Mouse (Mus musculus) stomach, embryonic 15.5 days (tissue): ENCODE measurements around the gene Nat8f3. TPM values are rescaled to one million over a fixed set of nuclear protein-coding genes. Genes with fewer than 3 reads are reported as not detected.
"Not testable (repeated sequence)": the region's sequence is repeated elsewhere in the genome, so short reads cannot be mapped to it uniquely, and the experiment has no call there.

ENCODE experiments used
- ATAC-seq: fragments of 200-750 bp; cut with Nextera tagmentation; 2 replicates; pipeline ENCODE4 v1.8.0; 2017; ENCODE audit warnings: low read depth, moderate number of reproducible peaks, moderate TSS enrichment; ENCODE audit not compliant: insufficient read depth, low FRiP score
- H3K27ac ChIP-seq: fragments of 300-500 bp; sonication (generic); 2 replicates; pipeline ENCODE4 v1.5.1; 2015; ENCODE audit warnings: mild to moderate bottlenecking, inconsistent platforms
- H3K27me3 ChIP-seq: fragments of 300-500 bp; sonication (generic); replicated peaks from 2 replicates; pipeline ENCODE4 v1.6.1; 2015; ENCODE audit warnings: inconsistent platforms
- H3K36me3 ChIP-seq: fragments of 300-500 bp; sonication (generic); 2 replicates; pipeline ENCODE4 v1.6.1; 2015; ENCODE audit warnings: inconsistent platforms
- H3K4me1 ChIP-seq: fragments of 300-500 bp; sonication (generic); 2 replicates; pipeline ENCODE4 v1.6.1; 2015; ENCODE audit warnings: inconsistent platforms
- H3K4me2 ChIP-seq: fragments of 300-500 bp; sonication (generic); 2 replicates; pipeline ENCODE4 v1.6.1; 2015; ENCODE audit warnings: mild to moderate bottlenecking, inconsistent platforms
- H3K4me3 ChIP-seq: fragments of 300-500 bp; sonication (generic); replicated peaks from 2 replicates; pipeline ENCODE4 v1.5.1; 2015; ENCODE audit warnings: inconsistent platforms
- H3K9ac ChIP-seq: fragments of 300-500 bp; sonication (generic); 2 replicates; pipeline ENCODE4 v1.6.1; 2015; ENCODE audit warnings: inconsistent platforms
- H3K9me3 ChIP-seq: fragments of 300-500 bp; sonication (generic); 2 replicates; pipeline ENCODE4 v1.6.1; 2016; ENCODE audit warnings: inconsistent platforms
- WGBS: fragments of 180-500 bp; shearing (Covaris S2); methylation state at CpG from one replicate; pipeline ENCODE4 v1.1.7; 2015; 5-methylcytosine and 5-hydroxymethylcytosine counted together
- polyA plus RNA-seq: library from polyadenylated mRNA; unstranded; fragments of >200 nt; fragmentation: Nextera tagmentation; extraction: Ambion mirVana; gene quantifications from 2 replicates; pipeline ENCODE4 v1.2.1, GENCODE M21; 2015

The Nat8f3 gene
- 0.08 TPM in 1 of 2 replicates, not detected in the other for polyA plus RNA-seq

GRCm38 (mm10) chr6:85765532-85765931 is at the start of gene Nat8f3:
Gene Nat8f3 (minus strand): TSS chr6:85765754.
- H3K4me3 ChIP-seq, ATAC-seq, H3K4me2 ChIP-seq, H3K9ac ChIP-seq, H3K36me3 ChIP-seq, H3K27ac ChIP-seq, H3K27me3 ChIP-seq, H3K9me3 ChIP-seq, H3K4me1 ChIP-seq: not testable (repeated sequence)
- WGBS: 62% methylated on average over 13 of the region's 13 CpGs

- no peak overlapping the region for H3K9ac ChIP-seq
- no peaks in the 10 kb centered on the region for H3K27me3 ChIP-seq
- no peak overlapping the region for H3K27ac ChIP-seq
- no peak overlapping the region for H3K4me2 ChIP-seq
- no peak overlapping the region for H3K4me3 ChIP-seq
- no peaks in the 10 kb centered on the region for H3K36me3 ChIP-seq
- no peaks in the 10 kb centered on the region for H3K9me3 ChIP-seq
- 87% methylated on average over 2 of the region's 2 CpGs for WGBS
- no peak for ATAC-seq
- H3K4me1 ChIP-seq: no peaks in the 10 kb centered on the region
Measured at GRCm38 (mm10) chr6:85813339-85813738, 47.8 kb upstream of the Nat8f3 start.

GRCm38 (mm10) chr6:85810942-85811537 is 45.5 kb upstream of the Nat8f3 start:
- H3K4me2 ChIP-seq, H3K4me1 ChIP-seq, ATAC-seq, H3K9me3 ChIP-seq, H3K9ac ChIP-seq, H3K4me3 ChIP-seq, H3K36me3 ChIP-seq, H3K27ac ChIP-seq, H3K27me3 ChIP-seq: not testable (repeated sequence)
- WGBS: 54% methylated on average over 3 of the region's 3 CpGs

GRCm38 (mm10) chr6:85810514-85810913 is 45.0 kb upstream of the Nat8f3 start:
- not testable (repeated sequence) for H3K27me3 ChIP-seq, H3K4me2 ChIP-seq, H3K9ac ChIP-seq, H3K4me1 ChIP-seq, H3K36me3 ChIP-seq, H3K27ac ChIP-seq, ATAC-seq, H3K4me3 ChIP-seq, H3K9me3 ChIP-seq
- WGBS: 83% methylated on average over 3 of the region's 3 CpGs

GRCm38 (mm10) chr6:85809784-85810183 is 44.2 kb upstream of the Nat8f3 start:
- H3K4me3 ChIP-seq, H3K4me1 ChIP-seq, H3K27ac ChIP-seq, H3K9ac ChIP-seq, ATAC-seq, H3K27me3 ChIP-seq, H3K36me3 ChIP-seq, H3K4me2 ChIP-seq, H3K9me3 ChIP-seq: not testable (repeated sequence)
- WGBS: 60% methylated on average over 3 of the region's 3 CpGs

- not testable (repeated sequence) for H3K4me2 ChIP-seq, H3K4me3 ChIP-seq, H3K4me1 ChIP-seq, ATAC-seq, H3K27me3 ChIP-seq, H3K9ac ChIP-seq, H3K36me3 ChIP-seq, H3K27ac ChIP-seq, H3K9me3 ChIP-seq
- 65% methylated on average over 5 of the region's 5 CpGs for WGBS
Measured at GRCm38 (mm10) chr6:85803180-85803579, 37.6 kb upstream of the Nat8f3 start.

- not testable (repeated sequence) for H3K36me3 ChIP-seq, H3K4me3 ChIP-seq
Measured at GRCm38 (mm10) chr6:85763127-85764070, 2.2 kb downstream of the Nat8f3 start.

GRCm38 (mm10) chr6:85762678-85763077 is 2.9 kb downstream of the Nat8f3 start:
- H3K27me3 ChIP-seq, H3K4me1 ChIP-seq, ATAC-seq, H3K4me2 ChIP-seq, H3K9me3 ChIP-seq, H3K4me3 ChIP-seq, H3K27ac ChIP-seq, H3K36me3 ChIP-seq, H3K9ac ChIP-seq: not testable (repeated sequence)
- WGBS: 57% methylated on average over 2 of the region's 2 CpGs

More at GRCm38 (mm10) chr6:85763127-85764070, 2.2 kb downstream of the Nat8f3 start:
- ATAC-seq, H3K4me1 ChIP-seq, H3K9me3 ChIP-seq, H3K27me3 ChIP-seq, H3K4me2 ChIP-seq, H3K9ac ChIP-seq, H3K27ac ChIP-seq: not testable (repeated sequence)
- WGBS: 69% methylated on average over 6 of the region's 6 CpGs

- H3K9me3 ChIP-seq, H3K4me1 ChIP-seq, H3K36me3 ChIP-seq, H3K9ac ChIP-seq, H3K4me2 ChIP-seq, H3K27me3 ChIP-seq, H3K4me3 ChIP-seq, H3K27ac ChIP-seq, ATAC-seq: not testable (repeated sequence)
- WGBS: 52% methylated on average over 4 of the region's 6 CpGs
Measured at GRCm38 (mm10) chr6:85755705-85756249, 9.8 kb downstream of the Nat8f3 start.

- not testable (repeated sequence) for H3K27ac ChIP-seq, H3K4me1 ChIP-seq, H3K9ac ChIP-seq, H3K9me3 ChIP-seq, H3K36me3 ChIP-seq, H3K4me3 ChIP-seq, H3K27me3 ChIP-seq, ATAC-seq, H3K4me2 ChIP-seq
- whole genome bisulfite sequencing: 81% methylated on average over 9 of the region's 10 CpGs
Measured at GRCm38 (mm10) chr6:85713105-85713504, 52.4 kb downstream of the Nat8f3 start, which contains the start of gene Nat8f7. Gene Nat8f7 (minus strand): TSS chr6:85713205.

- not testable (repeated sequence) for H3K27ac ChIP-seq, H3K9ac ChIP-seq, H3K4me1 ChIP-seq, H3K4me3 ChIP-seq, ATAC-seq, H3K4me2 ChIP-seq, H3K36me3 ChIP-seq, H3K27me3 ChIP-seq, H3K9me3 ChIP-seq
- WGBS: 100% methylated on average over 1 of the region's 1 CpGs
Measured at GRCm38 (mm10) chr6:85709607-85710006, 55.9 kb downstream of the Nat8f3 start.

- not testable (repeated sequence) for H3K9me3 ChIP-seq, H3K4me3 ChIP-seq, H3K27ac ChIP-seq, H3K36me3 ChIP-seq, H3K9ac ChIP-seq, ATAC-seq, H3K4me1 ChIP-seq, H3K4me2 ChIP-seq, H3K27me3 ChIP-seq
- WGBS: 77% methylated on average over 5 of the region's 5 CpGs
Measured at GRCm38 (mm10) chr6:85709206-85709605, 56.3 kb downstream of the Nat8f3 start.
